Mouse (Mus musculus): ENCODE data around the gene Gm48551.

Gene Gm48551

DNA sequence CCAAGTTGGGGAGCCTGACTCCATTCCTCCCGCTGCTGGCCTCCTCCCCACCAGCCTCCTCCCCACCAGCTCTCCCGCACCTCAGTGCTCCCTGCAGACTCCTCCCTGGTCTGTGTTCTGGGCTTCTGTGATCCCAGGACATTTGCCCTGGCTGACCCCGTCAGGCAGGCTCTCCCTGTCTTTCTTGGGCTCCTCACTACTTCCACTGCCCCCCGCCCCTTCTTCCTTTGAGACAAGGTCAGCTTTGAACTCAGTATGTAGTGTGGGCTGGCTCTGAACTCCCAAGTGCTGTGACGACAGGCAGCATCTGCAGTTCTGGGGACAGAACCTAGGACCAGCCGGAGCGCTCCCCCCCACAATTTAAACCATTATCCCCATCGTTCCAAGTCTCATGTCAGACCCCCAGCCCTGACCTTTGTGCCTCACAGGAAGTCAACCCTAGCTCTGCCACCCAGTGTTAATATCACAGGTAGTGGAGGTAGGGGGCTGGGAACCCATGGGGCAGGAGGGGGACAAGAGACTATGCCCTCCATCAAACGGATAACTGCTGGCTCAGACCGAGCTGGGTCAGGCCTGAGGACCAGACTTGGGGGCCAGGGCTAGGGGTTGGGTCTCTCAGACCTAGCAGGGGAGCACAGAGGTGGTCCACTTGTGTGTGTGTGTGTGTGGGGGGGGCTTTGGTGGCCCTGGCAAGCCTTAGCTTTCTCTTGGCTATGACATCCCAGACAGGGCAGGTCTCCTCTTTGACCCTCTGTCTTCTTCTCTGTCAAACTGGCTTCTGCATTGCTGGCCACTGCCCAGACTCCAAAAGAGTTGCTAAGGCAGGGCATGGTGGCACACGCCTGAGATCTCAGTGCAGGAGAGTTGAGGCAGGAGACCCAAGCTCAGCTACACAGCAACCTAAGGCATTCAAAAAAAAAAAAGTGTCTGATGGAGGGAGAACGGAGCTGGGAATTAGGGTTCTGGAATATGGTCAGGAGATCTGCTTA is 33.3 kb downstream of the Gm48551 start:
- DNase-seq (ENCODE audit: low spot score in 2 of 2), result no peak

- no peak for DNase-seq (ENCODE audit: low spot score in 2 of 2)
Observed at GRCm38 (mm10) chr10:81418216-81419070, 34.2 kb downstream of the Gm48551 start.

DNA sequence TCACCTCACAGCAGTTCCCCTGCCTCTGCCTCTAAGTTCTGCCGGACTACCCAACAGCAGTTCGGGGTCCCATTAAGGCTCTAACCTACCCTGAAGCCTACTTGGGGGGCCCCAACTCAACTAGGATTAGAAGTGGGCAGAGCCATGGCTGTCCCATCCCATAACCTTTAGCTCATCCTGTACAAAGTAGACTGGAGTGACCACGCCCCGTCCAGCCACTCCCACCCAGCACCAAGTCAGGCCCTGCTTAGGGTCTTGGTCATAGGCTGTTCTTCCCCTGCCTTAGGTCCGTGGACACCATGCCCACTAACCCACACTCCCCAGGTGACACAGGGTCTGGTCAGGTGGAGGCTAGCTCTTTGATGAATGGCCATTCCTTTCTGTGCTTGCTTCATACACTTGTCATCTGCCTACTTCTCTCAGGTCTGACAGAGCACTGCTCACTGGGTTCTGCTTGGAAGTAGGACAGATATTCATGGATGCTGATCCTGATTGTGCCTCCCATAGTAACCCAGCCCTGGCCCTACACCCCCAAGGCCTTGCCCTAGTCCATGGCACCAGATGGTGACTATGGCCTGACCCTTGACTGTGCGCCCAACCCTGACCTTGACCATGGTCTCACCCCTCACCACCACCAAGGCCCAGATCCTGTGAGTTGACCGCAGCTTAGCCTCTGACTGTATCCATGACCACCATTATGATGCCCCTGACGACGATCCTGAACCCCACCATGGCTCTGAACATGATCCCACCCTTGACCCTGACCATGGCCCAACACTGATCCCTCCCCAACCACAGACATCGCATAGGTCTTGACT is 35.1 kb downstream of the Gm48551 start:
- DNase-seq (ENCODE audit: low spot score in 2 of 2), result no peak

- DNase-seq (ENCODE audit: low spot score in 2 of 2), result no peak
Observed at GRCm38 (mm10) chr10:81420191-81420767, 36.0 kb downstream of the Gm48551 start.

DNA sequence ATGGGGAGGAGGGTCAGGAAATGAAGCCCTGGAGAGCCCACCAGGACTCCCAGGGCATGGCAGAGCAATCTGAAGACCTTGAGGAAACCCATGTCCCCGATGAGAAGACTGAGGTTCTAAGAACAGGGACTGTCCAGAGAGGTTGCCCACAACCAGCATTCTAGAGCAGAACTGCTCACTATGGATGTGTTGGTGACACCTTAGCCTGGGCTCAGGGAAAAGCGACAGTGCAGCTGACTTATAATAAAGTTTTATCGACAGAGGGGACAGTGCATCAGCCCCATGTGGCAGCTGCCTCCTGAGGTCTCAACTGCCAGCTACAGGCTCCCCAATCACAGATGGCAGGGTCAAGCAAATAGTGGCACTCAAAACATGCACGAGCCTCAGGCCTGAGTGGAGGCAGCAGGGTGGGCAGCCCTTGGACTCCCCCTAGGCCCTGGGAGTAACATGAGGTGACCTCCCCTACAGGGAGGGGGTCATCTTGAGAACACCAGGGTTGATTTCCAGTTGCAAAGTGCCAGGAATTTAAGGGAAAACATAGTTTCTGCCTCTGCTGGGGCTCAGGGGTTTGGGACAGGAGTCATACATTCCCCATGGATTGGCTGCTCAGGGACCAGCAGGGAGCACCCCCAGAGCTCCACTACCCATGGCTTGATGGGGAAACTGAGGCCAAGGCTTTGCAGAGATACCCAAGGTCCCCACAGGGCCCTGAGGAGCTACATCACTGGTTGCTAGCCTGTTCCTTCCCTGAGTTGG is 37.0 kb downstream of the Gm48551 start:
- DNase-seq (ENCODE audit: low spot score in 2 of 2), result no peak

DNA sequence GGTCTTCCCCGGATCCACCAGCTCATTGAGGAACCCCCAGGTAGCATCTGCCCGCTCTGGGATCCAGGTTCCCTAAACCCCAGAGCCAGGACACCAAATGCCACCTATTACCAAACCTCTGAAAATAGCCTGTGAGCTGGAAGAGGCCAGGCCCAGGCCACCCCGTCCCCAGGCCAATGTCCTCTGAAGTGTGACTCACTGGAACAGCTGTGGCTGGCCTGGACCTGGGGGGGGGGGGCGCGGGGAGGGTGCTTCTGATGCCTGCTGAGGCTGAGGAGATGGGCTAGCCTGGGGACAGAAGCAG is 37.5 kb downstream of the Gm48551 start:
- DNase-seq (ENCODE audit: low spot score in 2 of 2), result no peak

DNA sequence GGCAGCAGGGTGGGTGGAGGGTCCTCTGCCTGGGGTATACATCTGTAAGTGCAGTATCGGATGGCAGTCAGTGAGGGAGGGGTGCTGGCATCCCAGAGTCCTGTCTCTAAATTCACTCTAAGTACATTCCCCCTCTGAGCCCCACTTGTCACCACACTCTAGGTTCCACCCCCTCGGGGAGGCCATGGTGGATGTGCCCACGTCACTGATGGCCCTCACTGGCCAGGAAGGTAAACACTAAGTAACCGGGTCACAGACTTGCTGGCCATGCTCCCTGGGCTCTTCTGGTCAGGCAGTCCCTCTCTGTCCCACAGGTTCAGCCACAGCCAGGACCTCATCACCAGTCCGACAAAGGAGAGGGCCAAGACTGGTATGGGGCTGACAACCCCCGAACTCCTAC is 37.9 kb downstream of the Gm48551 start:
- no peak for DNase-seq (ENCODE audit: low spot score in 2 of 2)

DNA sequence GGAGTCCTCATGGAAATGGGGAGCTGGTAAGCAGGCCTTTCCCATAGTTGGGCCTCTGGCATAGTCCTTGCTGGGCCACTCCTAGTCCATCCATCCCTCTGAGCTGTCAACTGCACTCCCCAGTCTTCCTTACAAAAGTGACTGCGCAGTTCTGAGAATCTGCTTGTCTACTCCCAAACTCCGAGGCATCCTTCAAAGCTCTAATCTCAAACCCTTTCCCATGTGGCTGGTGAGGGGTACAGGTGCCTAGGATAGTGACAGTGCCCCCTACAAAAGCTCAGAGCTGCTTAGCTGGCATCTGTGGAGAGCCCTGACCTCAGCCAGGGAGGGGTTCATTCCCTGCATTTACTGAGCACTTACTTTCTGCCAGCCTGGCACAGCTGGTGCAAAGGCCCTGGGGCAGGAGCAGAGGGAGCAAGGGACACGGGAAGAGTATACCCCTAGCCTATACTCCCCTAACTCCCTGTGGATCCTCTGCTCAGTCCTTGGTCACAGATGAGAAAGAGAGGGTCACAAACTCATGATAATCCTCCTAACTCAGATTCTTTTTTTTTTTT is 38.5 kb downstream of the Gm48551 start:
- DNase-seq (ENCODE audit: low spot score in 2 of 2), result no peak

GRCm38 (mm10) chr10:81423476-81424245 is 39.4 kb downstream of the Gm48551 start:
- no peak for DNase-seq (ENCODE audit: low spot score in 2 of 2)

DNA sequence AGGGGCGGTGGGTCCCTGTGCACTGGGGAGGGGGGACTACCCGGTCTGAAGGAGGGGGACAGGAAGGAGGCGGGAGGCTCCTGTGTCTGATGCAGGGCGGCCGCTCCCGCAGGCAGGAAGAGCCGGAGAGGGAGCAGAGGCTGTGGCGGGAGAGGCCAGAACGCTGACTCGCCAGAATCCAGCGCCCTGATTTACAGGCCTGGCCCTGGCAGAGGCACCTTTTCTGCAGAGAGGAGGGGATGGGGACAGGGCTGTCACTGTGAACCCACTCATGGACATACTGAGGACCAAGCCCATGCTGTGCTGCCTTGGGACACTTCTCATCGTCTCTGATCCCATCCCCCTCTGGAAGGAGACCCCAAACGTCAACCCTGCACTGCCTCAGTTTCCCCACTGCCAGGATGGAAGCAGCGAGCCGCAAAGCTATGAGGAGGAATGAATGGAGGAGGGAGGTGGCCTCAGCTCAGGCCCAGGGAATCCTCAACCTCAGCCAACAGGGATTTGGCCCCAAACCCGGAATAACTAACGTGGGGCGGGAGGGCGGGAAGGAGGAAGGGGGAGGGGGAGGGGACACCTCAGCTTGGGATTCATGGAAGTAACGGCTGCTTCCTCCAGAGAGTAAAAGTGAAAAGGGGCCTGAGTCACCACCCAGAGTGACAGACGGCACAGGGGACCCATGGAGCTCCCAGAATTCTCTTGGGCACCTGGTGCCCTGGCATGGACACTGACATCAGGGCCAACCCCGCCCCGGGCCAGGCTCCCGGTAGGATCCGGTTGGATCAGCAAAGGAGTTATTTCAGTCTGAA is 40.2 kb downstream of the Gm48551 start:
- DNase-seq (ENCODE audit: low spot score in 2 of 2), result peak; percentile 5 to 23

DNA sequence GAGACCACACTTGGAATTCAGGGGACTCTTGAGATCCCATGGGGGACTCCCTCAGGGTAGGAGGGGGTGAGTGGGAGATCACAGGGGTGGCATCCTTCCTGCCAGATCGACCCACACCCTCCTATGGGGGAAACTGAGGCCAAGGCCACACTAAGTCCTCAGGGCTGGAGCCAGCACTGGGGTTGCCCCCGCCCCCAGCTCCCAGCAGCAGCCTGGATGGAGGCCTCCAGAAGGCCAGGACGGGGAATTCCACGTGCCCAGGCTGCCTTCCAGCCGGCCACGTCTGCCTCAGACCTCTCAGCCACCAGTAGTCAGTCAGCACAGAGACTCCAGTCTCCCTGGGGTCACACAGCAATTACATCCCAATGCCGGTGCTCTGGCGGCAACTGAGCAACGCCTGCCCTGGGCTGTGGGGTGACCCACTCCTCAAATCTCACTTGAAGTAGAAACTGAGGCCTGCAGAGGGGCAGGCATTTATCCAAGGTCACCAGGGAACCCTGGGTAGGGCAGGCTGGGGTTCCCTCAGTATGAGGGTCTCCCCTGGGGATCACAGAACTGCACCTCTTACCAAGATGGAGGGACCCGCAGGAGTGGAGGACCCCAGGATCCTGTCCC is 41.1 kb downstream of the Gm48551 start:
- DNase-seq (ENCODE audit: low spot score in 2 of 2), result peak; percentile 12 to 30

DNA sequence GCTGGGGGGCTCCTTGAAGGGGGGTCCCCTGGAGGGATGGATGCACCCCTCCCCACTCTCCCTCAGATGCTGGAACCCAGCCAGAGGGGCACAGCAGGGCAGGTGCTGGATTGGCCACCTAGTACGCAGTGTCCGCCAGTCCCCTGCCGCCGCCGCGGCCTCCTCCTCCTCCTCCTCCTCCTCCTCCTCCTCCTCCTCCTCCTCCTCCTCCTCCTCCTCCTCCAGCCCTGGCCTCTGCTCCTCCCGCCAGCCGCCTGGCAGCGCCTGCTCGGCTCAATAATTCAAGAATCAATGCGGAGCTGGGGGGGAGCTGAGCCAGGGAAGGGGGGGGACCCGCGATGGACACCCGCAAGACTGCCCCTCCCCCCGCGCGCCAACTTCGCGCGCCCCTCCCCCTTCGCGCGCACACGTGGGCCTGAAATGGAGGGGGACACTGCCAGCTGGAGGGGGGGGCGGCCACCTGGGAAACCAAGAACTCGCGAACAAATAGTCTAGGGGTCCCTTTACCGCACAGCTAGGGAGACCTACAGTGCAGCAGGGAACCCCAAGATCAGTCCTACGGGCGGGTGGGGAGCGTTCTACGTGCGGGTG is 41.9 kb downstream of the Gm48551 start:
- DNase-seq (ENCODE audit: low spot score in 2 of 2), result peak in 1 of 2 experiments; percentile 24

GRCm38 (mm10) chr10:81426897-81427296 is 42.6 kb downstream of the Gm48551 start:
- peak; percentile 24 to 59 for DNase-seq (ENCODE audit: low spot score in 2 of 2)

- peak in 1 of 2 experiments; percentile 6 for DNase-seq (ENCODE audit: low spot score in 2 of 2)
Observed at GRCm38 (mm10) chr10:81427327-81427726, 43.1 kb downstream of the Gm48551 start.

- peak; percentile 8 to 18 for DNase-seq (ENCODE audit: low spot score in 2 of 2)
Observed at GRCm38 (mm10) chr10:81427804-81428506, 43.7 kb downstream of the Gm48551 start.

DNA sequence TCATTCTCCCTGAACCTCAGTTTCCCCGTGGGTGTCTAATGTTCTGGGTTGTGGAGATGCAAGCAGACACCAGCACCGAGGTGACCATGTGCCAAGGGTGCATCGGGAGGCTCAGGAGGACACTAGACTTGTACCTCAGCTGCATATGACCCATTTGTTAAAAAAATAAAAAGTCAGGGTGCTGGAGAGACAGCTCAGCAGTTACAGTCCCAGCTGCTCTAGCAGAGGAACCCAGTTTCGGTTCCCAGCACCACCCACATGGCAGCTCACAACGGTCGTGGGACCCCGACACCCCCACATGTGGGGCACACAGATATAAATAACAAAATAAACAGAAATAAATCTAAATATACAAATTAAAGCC is 44.2 kb downstream of the Gm48551 start:
- DNase-seq (ENCODE audit: low spot score in 2 of 2), result no peak

DNA sequence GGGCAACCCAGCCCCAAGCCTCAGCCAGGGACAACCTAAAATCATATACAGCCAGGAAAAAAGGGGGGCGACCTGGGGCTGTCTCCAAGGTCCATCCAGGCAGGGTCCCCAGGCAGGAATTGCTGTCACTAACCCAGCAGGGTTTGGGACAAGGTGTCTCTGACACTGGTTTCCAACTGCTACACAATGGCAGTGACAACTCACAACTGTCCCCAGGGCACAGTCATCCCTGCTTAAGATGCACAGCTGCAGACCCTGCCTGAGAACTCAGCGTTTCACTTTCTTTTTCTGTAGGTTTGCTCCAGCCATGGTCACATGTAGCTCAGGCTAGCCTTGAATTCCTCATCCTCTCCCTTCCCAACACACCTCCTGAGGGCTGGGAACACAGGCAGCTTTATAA is 44.8 kb downstream of the Gm48551 start:
- peak in 1 of 2 experiments; percentile 16 for DNase-seq (ENCODE audit: low spot score in 2 of 2)
